Mouse (Mus musculus) frontal cortex, postnatal 14 days (tissue): ENCODE measurements at regions not wholly inside any gene's neighbourhood (a gene's known extent, or its start where the extent isn't known, plus 50 kb on each side); places are given as distances from the start of the nearest gene placed in this dataset.

ENCODE experiments used
- DNase-seq, 2 experiments: peaks; one replicate each; pipeline ENCODE4 v3.0.0; 2022; ENCODE audit warnings: low spot score in 2 of 2

DNA sequence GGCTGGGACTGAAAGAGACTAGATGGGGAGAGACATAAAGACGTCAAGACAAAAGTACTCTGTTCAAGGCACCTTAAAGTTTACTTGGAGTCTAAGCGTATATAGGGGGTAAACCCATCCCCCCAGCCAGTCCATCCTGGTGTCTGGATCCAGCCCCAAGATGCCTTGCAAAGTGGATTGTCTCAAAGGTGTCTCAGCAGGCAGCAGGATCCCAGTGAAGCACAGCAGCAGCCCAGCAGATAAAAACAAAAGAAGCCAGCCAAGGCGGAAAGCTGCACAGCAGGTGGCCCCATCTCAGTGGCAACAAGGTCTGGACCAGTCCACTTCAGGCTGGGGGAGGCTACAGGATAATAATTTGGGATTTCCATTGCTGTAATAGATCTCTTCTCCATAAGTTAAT, 72.0 kb upstream of the Col5a2 start:
- DNase-seq, result no peak

DNA sequence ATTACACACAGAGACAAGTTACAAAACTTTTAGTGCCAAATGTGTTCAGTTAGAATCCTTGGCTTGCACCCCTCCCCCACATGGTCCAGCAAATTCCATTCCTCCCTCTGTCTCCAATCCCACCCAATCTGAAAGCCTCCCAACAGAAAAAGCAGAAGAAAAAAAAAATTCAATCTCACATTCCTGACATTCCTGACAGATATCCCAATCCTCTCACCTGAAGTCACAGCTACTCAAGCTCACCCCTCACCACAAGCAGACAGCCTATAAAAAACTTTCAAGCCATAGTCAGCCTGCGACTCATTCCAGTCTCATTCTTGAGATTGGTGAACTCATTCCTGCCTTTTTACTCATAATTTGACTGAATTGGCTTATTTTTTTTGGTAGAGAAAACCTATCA, 77.4 kb upstream of the Col5a2 start:
- no peak for DNase-seq

DNA sequence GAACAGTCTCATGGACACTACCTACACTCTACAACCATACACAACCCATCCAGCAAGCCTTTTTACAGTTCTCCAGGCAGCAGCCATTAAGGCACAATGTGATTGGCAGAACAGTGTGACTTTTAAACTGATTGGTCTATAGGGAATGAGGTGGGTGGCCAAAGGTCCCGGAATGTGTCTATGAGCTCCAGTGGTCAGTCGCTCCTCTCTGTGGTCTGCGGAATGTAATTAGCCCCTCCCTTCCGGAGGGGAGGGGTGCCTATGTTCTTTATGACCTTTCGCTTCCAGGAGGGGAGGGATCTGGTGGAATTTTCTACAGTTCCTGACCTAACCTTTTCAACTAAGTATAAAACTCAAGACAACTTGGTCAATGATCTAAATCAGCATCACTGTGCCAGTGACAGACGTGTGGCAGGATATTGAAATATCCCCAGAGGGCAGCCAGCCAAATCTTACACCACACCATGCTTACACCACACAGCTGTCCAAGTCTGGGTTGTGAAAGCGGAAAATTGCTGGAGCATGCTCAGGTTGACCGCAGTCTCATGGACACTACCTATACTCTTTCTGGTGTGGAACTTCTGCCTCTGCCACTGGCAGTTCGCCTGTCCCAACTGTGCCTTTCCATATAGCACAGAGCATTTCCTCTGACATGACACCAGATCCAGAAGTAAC, 84.4 kb upstream of the Col5a2 start:
- no peak for DNase-seq

DNA sequence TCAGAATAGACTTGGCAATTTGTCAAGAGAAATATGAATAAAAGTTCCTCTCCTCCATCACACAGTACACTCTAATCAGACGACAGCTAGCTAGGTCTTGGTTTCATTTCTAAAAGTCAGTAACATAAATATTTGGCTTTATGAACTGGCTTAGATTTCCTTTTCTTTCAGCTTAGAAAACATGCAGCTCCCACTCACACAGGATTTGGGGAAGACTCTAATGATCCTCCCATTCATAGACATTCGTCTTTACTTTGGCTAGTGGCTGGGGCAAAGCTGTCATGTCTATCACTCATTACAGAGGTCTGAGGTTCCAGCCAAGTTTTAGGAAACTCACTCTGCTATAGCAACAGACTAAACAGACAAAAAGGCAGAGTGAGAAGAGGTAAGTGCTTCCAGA, 94.2 kb upstream of the Col5a2 start:
- DNase-seq, result no peak

DNA sequence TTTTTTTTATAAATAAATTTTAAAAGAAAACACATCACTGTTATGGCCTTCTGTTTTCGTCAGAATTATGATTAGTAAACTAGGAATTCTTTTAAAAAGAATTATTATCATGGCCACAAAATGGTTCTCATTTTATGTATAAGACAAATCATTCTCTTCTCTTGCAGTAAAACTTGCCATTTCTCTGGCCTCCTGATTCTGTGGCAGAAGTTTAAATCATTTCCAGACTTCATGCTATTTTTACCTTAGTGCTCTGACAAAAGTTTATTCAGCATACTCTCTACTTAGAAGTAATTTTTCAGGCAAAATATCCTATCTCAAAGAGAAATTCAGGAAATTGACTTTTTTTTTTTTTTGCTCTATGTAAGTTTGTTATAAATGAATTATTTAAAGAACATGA, 96.3 kb upstream of the Col5a2 start:
- no peak for DNase-seq

DNA sequence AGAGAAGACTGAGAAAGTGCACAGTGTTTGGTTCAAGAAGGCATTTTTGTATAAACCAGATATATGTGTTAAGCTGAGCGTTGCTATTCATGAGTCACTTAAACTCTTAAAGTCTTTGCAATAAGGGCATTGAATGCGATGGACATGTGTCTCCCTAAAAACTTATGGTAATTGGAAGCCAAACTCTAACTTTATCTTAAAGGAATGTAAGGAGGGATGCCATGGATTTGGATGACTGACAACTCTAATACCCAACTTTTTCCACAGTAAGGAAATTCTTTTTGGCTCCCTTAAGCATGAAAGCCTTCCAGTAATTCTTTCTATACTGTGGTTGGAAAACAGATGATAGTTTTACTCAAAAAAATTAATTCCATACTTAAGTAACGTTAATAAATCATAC, 96.9 kb upstream of the Col5a2 start:
- no peak for DNase-seq

DNA sequence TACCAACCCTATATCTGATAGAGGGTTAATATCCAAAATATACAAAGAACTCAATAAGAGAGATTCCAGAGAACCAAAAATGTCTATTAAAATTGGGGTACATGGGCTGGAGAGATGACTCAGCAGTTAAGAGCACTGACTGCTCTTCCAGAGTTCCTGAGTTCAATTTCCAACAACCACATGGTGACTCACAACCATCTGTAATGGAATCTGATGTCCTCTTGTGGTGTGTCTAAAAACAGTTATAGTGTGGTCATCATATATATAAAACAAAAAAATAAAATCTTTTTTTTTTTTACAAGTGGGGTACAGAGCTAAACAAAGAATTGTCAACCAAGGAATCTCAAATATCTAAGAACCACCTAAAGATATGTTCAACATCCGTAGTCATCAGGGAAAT, 102.5 kb upstream of the Col5a2 start:
- no peak for DNase-seq

DNA sequence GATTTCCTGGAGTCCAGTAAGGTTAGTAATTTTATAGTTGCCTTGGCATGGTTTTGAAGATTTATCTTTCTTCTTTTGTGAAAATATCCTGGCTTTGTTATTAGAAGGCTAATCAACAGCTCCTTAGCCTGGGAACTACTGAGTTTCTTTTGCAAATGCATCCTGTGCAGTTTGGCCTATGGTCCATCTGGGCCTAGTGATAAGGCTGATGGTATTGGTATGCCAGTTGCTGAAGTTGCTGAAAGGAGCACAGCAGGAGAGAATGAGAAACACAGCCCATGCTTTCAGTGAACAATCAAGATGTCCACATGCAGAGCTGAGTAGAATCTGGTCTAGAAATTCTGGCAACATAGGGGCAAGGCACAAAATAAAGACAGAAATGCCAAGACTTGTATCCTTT, 105.2 kb upstream of the Col5a2 start:
- no peak for DNase-seq

DNA sequence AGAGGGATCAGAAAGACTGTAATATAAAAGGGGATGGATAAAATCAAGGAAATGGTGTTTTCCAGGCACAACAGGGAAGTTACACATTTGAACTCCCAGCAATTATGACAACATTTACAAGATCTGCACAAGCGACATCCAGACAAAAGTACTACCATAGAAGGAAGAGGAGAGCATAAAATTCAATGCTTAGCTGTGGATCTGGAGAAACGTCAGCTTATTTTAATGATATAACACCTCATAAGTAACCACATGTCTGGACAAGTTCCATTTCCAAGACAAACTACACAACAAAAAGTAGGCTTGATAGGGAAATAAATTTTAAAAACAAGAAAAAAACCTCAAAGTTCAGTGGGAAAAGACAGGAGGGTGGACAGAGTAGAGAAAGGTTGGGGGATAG, 115.9 kb upstream of the Col5a2 start:
- no peak for DNase-seq

DNA sequence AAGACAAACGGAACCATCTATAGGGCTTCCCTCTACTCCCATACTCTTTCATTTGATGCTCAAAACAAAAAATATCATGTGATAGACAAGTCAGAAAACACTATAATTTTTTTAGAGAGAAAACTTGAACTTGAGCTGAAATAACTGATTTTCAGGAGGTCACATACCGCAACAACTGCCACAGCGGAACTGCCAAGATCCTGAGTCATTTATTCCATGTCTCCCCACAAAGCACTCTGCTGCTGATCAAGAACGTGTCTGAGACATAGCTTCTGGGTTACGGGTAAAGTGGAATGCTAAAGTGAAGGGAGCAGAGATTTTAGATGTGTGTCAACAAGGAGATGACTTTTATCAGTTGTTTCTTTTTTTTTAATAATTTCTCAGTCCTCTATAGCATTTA, 122.8 kb upstream of the Col5a2 start:
- no peak for DNase-seq

DNA sequence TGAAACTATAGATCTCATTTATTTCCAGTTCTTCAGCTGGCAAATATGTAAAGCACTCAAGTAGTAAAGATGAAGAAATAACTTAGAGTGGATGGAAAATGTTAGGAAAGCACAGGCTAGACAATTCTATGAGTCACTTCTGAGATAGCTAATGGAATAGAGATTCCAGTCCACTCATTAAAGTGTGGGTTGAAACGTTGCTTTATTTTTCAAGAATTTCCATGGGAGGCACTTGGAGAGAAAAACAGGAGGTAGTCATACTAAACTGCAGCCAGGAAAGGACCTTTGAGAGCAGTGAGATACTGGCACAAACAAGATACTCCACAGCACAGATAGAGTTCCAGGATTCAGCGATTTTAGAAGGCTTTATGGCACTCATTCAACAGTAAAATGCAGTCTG, 123.7 kb upstream of the Col5a2 start:
- no peak for DNase-seq

DNA sequence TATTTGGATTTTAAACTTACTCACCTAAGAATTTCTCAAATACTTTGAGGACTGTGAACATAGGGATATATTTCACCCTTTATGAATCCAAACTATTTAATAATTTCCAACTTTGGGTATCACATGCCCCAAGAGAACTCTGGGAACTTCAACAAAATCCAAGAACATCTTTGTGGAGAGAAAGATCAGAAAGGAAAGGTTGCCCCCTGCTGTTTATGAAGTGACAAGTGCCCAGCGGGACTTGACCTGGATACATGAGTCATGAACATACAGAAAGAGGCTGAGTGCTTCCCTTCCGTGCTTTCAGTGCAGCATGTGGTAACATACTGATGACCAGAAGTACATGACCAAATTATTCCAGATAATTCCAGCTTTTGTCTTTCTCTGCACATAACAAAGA, 124.8 kb upstream of the Col5a2 start:
- no peak for DNase-seq

DNA sequence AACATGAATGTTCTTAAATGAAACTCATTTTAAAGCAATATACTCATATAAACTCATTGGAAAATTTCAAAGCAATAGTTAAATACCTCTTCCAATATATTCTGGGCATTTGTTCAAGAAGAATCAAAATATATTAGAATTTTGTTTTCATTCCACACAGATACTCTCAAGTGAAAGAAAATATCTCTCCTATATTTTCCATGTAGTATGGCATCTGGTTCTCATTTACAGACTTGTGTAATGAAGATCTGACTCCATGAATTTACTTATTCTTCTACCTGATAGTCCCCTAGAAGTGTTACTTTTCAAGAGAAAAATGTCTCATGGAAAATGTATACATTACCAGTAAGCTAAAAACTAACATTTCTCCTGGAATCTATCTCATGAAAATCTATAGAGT, 144.2 kb upstream of the Col5a2 start:
- no peak for DNase-seq

DNA sequence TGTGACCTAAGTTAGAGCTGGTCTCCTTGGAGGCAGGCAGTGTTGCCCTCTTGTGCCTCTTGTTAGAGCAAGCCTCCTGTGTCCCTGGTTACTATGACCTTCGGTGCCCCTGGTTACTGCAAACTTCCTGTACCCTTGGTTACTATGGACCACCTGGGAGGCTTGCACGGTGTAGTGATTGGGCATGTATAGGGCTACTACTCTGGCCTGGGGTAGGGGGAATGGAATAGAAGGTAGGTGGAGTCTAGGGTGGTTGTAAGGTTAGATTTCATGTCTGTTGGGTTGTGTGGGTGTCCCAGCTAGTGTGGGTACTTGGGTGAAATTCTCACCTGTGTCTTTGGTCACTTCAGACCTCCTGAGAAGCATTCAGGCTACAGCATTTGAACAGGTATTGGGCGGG, 141.7 kb upstream of the Wdr75 start:
- DNase-seq, result no peak

DNA sequence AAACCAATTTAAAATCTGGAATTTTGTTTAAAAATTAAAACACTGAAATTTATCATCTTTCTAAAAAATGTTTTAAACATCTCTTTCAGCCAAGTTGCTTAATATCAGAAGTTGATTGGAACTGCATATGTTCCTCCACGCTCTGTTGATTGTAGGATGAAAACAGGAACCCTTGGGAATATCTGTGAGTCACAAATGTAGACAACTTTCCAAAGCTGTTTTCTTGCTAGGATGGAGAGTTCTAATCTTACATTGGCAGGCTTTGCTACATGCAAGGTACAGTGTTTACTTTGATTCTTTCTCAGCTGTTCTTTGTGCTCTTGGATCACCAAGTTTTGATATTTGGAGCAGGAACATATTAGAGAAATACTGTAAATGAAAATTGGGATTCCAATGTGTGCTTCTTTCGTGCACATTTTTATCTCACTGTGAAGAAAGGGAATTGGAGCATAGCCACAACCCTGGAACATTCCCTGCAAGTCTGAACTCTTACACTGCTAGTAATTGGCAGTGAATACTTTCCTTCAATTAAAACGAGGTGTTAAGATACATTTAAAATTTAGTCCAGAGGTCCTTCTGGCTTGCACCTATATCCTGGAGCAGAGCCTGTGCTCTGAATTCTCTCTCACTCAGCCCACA, 131.0 kb upstream of the Wdr75 start:
- no peak for DNase-seq

DNA sequence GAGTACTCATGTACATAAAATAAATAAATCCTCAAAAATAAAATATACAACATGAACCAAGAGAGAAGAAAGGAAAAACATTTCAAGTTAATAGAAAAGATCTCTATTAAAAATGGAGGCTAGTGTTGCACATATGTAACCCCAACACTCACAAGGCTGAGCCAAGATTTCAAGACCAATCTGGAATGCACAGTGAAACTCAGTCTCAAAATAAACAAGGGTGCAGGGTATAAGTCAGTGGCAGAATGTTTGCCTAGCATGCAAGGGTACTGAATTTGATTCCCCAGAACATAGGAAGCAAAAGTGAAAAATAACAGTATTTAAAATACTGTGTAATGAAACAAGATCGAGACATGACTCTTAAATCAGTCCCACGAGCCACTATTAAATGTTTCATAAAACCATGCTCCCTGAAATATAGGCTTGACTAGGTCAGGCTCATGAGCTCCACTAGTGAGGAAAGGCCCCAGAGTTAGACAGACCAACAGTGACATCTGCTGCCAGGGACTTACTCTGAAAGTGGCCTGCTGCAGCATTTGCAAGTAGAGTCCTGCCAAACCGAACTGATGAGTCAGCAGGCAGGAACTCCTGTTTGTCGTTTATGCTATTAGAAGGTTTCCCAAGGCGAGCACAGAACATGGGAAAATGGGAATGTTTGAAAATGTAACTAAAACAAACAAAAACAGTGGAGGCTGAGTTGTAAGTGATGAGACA, 122.4 kb upstream of the Wdr75 start:
- DNase-seq, result peak; percentile 13 to 16

DNA sequence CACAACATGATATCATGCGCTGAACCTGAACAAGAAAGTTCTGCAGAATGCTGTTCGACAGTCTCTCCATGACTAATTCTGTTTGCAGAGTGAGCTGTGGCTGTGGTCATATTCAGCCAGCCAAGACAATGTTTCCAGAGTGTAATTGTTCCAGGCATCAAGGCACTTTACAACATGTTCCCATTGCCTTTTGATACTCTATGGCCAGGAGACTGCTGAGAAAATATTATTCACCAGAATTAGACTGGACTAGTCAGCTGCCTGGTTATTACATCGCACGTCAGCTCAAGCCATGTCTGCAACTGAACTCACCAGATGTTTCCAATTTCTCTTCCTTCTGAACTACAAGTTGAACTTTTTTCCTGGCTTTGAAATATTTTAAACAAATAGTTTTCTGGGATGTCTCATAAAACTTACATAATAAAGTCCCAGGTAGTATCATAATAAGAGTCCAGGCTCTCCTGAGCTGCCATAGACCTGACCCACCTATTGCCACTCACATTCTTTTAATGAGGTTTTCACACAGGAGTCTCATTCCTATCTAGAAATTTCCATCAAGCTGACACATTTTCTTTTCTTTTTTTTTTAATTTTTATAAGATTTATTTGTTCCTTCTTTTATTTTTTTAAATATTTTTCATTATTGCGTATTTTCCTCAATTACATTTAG, 119.1 kb upstream of the Wdr75 start:
- no peak for DNase-seq

DNA sequence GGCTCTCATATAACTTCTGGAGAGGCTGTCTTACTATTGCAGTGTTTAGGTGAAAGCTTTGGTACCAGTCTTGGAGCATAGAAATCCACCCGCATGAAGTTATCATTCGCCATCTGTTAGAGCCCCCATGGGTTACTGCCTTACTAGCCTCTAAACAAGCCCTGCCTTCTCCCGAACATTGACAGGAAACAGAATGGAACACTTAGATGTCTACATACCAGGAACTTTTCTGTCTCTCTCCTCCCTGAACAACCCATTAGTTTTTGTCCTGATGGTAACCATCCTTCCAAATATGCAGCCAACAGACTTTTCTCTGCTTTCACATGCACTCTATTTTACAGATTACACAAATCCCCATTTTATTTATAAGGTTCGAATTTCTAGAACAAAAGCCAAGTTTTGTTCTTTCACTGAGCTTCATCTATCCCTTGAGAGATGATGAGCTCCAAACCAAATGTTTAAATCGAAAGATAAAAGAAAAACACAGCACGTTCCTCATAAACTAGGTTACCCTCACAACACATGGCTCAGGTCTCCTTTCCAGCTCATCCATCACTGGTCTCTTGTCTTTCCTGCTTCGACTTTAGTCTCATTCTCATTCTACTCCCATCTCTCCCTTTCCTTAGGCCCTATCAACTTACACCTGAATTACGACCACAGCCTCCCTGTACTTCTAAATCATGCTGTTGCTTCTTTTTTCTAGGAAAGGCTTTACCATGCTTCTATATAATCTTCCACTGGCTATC, 114.8 kb upstream of the Wdr75 start:
- DNase-seq, result no peak

DNA sequence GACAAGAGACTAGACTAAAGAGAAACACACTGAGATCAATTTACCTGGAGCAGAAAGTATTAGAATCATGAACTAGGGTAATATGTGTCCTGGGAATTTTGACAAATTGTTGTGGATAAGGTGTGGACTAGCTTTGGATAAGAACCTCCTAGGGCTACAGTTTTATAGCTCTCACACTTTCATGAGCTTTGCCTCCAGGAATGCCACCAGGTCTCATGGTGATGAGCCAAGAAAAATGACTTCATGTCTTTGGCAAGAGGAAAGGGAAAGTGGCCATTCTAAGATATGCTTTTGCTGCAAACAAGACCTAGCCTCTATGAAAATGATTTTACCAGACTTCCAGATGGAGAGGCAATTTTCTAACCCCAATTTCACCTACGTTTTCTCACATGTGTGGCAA, 94.1 kb upstream of the Wdr75 start:
- DNase-seq, result no peak

DNA sequence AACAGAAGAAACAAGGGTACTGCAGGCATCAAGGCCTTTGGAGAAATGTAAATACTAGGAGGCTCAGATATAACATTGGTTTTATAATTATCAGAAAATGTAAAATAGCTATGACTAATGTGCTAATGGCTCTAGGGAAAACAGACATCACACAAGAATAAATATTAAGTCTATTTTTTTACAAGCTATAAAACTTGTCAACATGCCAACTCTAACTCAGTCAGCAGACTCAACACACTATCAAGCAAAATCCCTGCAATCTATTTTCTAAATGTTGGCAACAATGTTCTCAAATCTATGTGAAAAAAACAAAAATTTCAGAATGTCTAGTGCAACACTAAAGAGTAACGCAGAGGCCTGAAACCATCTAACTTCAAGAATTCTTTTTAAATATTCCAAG, 93.5 kb upstream of the Wdr75 start:
- no peak for DNase-seq

DNA sequence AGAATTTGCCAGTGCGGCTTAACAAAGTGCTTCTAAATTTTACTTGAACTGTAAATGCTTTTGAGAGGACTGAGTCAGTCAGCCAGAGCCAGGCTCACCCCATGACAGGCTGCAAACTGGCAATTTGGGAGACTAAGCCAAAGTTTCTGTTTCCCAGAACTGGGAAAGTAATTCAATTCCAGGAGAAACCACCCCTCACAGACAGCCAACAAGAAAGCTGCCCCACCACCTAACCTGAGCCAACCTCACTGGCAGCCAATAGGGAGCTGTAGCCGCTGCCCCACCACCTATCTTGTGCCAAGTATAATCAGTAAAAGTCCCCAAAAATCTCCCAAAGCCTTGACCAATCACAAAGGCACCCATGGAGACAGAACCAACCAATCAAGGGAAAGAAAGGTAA, 71.6 kb upstream of the Wdr75 start:
- peak in 1 of 2 experiments; percentile 10 for DNase-seq

DNA sequence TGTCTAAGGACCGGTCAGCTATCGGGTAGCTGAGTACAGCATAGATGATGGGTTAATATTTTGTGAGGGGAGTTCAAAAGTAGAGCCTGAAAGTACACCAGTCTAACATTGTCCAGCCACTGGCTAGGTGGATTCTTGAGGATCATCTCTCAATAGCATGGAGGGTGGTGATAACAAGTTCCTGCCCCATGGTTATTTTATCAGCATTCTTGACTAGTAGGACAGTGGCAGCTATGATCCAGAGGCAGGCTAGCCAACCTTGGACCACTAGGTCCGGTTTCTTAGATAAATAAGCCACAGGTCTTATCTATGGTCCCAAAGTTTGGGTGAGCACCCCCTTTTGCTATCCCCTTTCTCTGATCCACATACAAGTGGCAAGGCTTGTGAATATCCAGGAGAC, 62.0 kb upstream of the Wdr75 start:
- no peak for DNase-seq
